Mouse (Mus musculus) forebrain, embryonic 11.5 days (tissue): Measurements from ENCODE around the gene Ccnk. TPM values are rescaled to one million over a fixed set of nuclear protein-coding genes. Genes with fewer than 3 reads are reported as not detected.

Experiments
- ATAC-seq: fragments of 200-750 bp; cut with Nextera tagmentation; replicated peaks from 2 replicates; pipeline ENCODE4 v1.8.0; 2017; ENCODE audit warnings: moderate TSS enrichment; ENCODE audit not compliant: low FRiP score
- DNase-seq: peaks from one replicate; pipeline ENCODE4 v3.0.0-alpha.2; 2017; ENCODE audit warnings: low spot score
- H3K27ac ChIP-seq: fragments of 300-500 bp; sonication (generic); 2 replicates; pipeline ENCODE4 v1.5.1; 2014; ENCODE audit warnings: low read depth, low read length
- H3K27me3 ChIP-seq: fragments of 300-500 bp; sonication (generic); 2 replicates; pipeline ENCODE4 v1.6.1; 2014; ENCODE audit warnings: mild to moderate bottlenecking, low read length, mixed read lengths; ENCODE audit not compliant: control insufficient read depth, insufficient read depth
- H3K36me3 ChIP-seq: fragments of 300-500 bp; sonication (generic); 2 replicates; pipeline ENCODE4 v1.6.1; 2014; ENCODE audit warnings: mild to moderate bottlenecking, low read length, moderate library complexity, mixed read lengths; ENCODE audit not compliant: control insufficient read depth, insufficient read depth
- H3K4me1 ChIP-seq: fragments of 300-500 bp; sonication (generic); replicated peaks from 2 replicates; pipeline ENCODE4 v1.6.1; 2014; ENCODE audit warnings: low read length, mixed read lengths; ENCODE audit not compliant: control insufficient read depth, insufficient read depth
- H3K4me2 ChIP-seq: fragments of 300-500 bp; sonication (generic); 2 replicates; pipeline ENCODE4 v1.6.1; 2014; ENCODE audit warnings: low read depth, mild to moderate bottlenecking, low read length, moderate library complexity, mixed read lengths; ENCODE audit not compliant: severe bottlenecking
- H3K4me3 ChIP-seq: fragments of 300-500 bp; sonication (generic); 2 replicates; pipeline ENCODE4 v1.5.1; 2014; ENCODE audit warnings: low read depth, low read length
- H3K9ac ChIP-seq: fragments of 300-500 bp; sonication (generic); 2 replicates; pipeline ENCODE4 v1.6.1; 2014; ENCODE audit warnings: low read length
- H3K9me3 ChIP-seq: fragments of 300-500 bp; sonication (generic); 2 replicates; pipeline ENCODE4 v1.6.1; 2016; ENCODE audit warnings: low read length, mixed read lengths; ENCODE audit not compliant: control insufficient read depth
- WGBS: fragments of 180-500 bp; shearing (Covaris S2); extraction: QIAGEN DNeasy Blood & Tissue Kit; methylation state at CpG from one replicate; pipeline ENCODE4 v1.1.7; 2014; 5-methylcytosine and 5-hydroxymethylcytosine counted together
- polyA plus RNA-seq: library from polyadenylated mRNA; unstranded; fragments of >200 nt; fragmentation: Nextera tagmentation; extraction: Ambion mirVana; gene quantifications from 2 replicates; pipeline ENCODE4 v1.2.1, GENCODE M21; 2014

The Ccnk gene
- polyA plus RNA-seq, 1 experiment from 2014 or later = 5.0 TPM

- DNase-seq (no peak), ATAC-seq (no peak)
- no peak overlapping the region for H3K27ac ChIP-seq
- peaks cover 19% of the 10 kb centered on the region for H3K4me1 ChIP-seq
- H3K27me3 ChIP-seq = no peaks in the 10 kb centered on the region
- H3K9ac ChIP-seq = no peak overlapping the region
- no peak overlapping the region for H3K4me2 ChIP-seq
- H3K36me3 ChIP-seq = no peaks in the 10 kb centered on the region
- 87% methylated on average over 6 of the region's 6 CpGs for WGBS
- no peaks in the 10 kb centered on the region for H3K9me3 ChIP-seq
- H3K4me3 ChIP-seq = no peak overlapping the region
Observed at GRCm38 (mm10) chr12:108233736-108234135, 54.4 kb downstream of the Ccnk start.

- 83% methylated on average over 14 of the region's 14 CpGs for WGBS
- H3K36me3 ChIP-seq = no peaks in the 10 kb centered on the region
- H3K27me3 ChIP-seq = no peaks in the 10 kb centered on the region
- peaks cover 30% of the 10 kb centered on the region for H3K4me1 ChIP-seq
- H3K9me3 ChIP-seq = no peaks in the 10 kb centered on the region
- no peak overlapping the region for H3K9ac ChIP-seq
- H3K4me3 ChIP-seq = no peak overlapping the region
- H3K27ac ChIP-seq = no peak overlapping the region
- no peak overlapping the region for H3K4me2 ChIP-seq
- DNase-seq (no peak), ATAC-seq (no peak)
Observed at GRCm38 (mm10) chr12:108234832-108235602, 55.6 kb downstream of the Ccnk start.

GRCm38 (mm10) chr12:108235976-108236555 is 56.7 kb downstream of the Ccnk start:
- DNase-seq (no peak), ATAC-seq (no peak)
- 0 out of 2 replicates have a peak overlapping the region, but pooled peaks have one; percentile 12 for H3K27ac ChIP-seq
- no peak overlapping the region for H3K4me2 ChIP-seq
- peaks cover 40% of the 10 kb centered on the region for H3K4me1 ChIP-seq
- H3K36me3 ChIP-seq = no peaks in the 10 kb centered on the region
- WGBS = 74% methylated on average over 18 of the region's 18 CpGs
- no peak overlapping the region for H3K9ac ChIP-seq
- no peak overlapping the region for H3K4me3 ChIP-seq
- H3K9me3 ChIP-seq = no peaks in the 10 kb centered on the region
- H3K27me3 ChIP-seq = no peaks in the 10 kb centered on the region

DNA sequence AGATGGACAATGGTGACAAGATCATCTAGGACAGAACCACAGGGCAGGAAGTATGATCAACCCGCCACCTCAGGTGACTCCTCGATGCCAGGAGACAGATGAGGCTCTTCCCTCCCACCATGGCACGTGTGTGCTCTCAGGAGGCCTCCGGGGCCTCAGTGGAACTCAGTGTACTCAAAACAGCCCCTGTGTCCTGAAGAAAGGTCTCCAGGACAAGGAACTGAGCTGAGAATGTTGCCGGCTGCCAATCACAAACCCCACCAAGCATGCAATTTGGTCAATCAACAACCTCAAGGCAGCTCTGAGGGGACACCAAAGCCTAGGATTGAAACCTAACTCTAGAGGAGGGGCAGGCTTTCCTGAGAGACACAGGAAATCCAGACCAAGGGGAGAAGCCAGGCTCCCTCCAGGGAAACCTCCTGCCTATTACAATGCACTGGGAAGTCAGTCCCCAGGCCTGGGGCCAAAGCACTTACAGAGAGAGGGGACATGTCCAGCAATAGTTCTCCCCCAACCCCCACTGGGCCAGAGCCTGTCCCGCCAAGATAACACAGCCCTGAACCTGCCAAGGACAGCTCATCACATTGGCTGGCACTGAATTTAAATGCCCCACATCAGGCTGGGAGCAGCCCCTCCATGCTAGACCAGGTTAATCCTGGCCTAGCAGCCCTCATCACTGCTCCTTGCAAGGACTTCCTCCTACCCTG is 58.1 kb downstream of the Ccnk start:
- H3K4me1 ChIP-seq = peaks cover 44% of the 10 kb centered on the region
- H3K4me2 ChIP-seq = no peak overlapping the region
- no peak for DNase-seq
- no peaks in the 10 kb centered on the region for H3K27me3 ChIP-seq
- H3K9ac ChIP-seq = no peak overlapping the region
- H3K27ac ChIP-seq = no peak overlapping the region
- no peaks in the 10 kb centered on the region for H3K9me3 ChIP-seq
- no peaks in the 10 kb centered on the region for H3K36me3 ChIP-seq
- 79% methylated on average over 6 of the region's 6 CpGs for WGBS
- ATAC-seq = no peak
- H3K4me3 ChIP-seq = no peak overlapping the region

DNA sequence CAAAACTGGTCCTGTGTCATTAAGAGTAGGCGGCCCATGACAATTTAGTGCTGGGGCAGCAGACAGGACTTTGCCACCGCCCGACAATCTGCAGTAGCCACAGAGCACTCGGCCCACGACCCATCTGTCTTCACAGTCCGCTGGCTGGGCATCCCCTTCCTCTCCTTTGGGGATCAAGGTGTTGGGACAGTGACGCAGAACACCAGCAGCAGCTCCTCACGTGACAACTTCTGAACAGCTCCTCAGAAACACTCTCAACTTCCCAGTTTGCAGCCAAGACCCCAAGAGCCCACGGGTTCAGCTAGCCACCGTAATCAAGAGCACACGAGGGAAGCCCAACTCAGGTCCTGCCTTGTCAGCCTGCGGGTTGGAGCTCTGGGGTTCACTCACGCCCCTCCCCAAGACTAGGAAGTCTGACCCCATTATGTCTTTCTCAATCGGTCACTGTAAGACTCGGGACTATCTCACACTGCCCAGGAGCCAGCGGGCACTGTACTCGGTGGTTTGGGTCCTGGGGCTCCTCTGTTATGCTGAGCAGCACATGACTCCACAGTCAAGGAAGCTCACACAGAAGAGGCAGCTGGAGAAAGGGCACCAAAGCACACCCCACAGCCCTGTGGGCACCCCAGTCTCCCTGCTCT is 59.1 kb downstream of the Ccnk start:
- 85% methylated on average over 17 of the region's 17 CpGs for WGBS
- Histone ChIP-seq H3K4me2 (no peak overlapping the region), H3K4me3 (no peak overlapping the region), H3K9ac (no peak overlapping the region), H3K27ac (no peak overlapping the region), H3K4me1 (peaks cover 51% of the 10 kb centered on the region), H3K36me3 (no peaks in the 10 kb centered on the region), H3K9me3 (no peaks in the 10 kb centered on the region), H3K27me3 (no peaks in the 10 kb centered on the region)
- ATAC-seq (no peak), DNase-seq (no peak)

DNA sequence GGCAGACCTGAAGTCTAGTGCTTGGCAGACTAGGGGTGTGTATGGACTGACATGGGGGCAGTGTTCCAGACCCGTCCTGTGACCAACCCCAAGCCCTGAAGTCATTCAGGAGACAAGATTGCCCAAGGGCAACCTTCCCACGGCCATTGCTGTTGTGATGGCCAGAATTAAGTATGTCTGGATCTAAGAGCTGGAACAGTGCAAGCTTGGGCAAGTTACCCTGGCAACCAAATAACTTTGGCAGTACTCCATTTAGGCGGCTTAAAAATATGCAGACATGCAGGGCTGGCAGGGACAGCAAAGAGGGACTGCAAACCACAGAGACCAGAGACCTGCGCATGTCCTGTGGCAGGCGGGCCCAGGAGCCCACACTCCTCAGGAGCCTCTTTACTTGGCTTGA is 60.1 kb downstream of the Ccnk start:
- peak overlapping the region; percentile 66 for H3K27ac ChIP-seq
- DNase-seq = no peak
- peaks cover 56% of the 10 kb centered on the region for H3K4me1 ChIP-seq
- H3K4me2 ChIP-seq = 0 out of 2 replicates have a peak overlapping the region, but pooled peaks have one; percentile 5
- ATAC-seq = peak; percentile 20; the same call in 1 of the 2 replicates
- 43% methylated on average over 5 of the region's 5 CpGs for WGBS
- H3K4me3 ChIP-seq = no peak overlapping the region
- no peaks in the 10 kb centered on the region for H3K9me3 ChIP-seq
- H3K9ac ChIP-seq = no peak overlapping the region
- no peaks in the 10 kb centered on the region for H3K36me3 ChIP-seq
- no peaks in the 10 kb centered on the region for H3K27me3 ChIP-seq

DNA sequence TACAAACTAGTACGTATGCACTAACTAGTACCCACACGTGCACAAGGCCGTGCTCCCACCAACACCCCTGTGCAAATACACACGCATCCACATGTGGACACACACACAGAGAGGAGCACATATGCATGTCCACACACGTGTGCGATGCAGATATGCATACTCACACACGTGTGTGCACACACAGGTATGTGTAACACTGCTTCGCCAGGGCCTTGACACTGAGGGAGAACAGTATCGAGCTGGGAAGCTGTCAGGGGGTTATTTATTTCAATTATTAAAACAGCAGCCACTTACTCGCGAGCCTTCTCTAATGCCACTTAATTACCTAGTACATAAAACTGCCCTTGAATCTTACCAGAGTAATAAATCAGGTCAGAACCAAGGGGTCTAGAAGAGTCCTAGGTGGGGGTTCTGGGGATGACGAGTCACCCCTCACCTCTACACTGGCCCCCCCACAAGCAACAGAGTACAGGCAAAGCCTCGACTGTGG is 61.1 kb downstream of the Ccnk start:
- no peak for ATAC-seq
- no peak overlapping the region for H3K4me3 ChIP-seq
- no peak for DNase-seq

DNA sequence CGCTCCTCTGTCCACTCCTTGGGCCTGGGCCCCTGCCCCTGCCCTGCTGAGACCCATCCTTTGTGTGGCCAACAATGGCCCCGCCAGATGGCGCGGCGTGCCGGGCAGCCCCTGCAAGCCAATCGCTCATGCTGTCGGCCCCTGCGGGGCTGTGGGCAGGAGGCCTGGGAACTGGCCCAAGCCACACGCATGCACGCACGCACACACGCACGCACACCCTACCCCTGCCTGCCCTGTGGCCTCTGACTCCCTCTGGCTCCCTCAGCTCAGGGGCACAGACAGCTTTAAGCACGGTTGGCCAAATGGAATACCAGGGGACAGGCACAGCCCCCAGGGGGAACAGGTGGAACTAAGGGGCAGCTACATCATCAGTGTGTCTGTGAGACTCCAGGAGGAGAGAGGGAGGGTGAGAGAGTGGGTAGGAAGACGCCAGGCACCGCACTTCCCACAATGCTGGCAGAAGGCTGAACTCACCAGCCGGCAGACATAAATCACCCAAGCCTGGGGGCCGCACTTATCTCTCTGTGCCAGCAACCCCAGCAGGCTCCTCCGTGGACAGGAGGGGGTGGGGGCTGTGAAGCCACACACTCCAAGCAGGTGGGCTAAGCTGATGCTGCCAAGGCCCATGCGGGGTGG is 61.7 kb downstream of the Ccnk start:
- peak; percentile 68 for ATAC-seq
- peaks cover 70% of the 10 kb centered on the region for H3K4me1 ChIP-seq
- DNase-seq = peak; percentile 81
- H3K4me3 ChIP-seq = no peak overlapping the region
- H3K9me3 ChIP-seq = no peaks in the 10 kb centered on the region
- peak overlapping the region; percentile 61 for H3K9ac ChIP-seq
- H3K27me3 ChIP-seq = no peaks in the 10 kb centered on the region
- H3K4me2 ChIP-seq = peak overlapping the region; percentile 35
- no peaks in the 10 kb centered on the region for H3K36me3 ChIP-seq
- peak overlapping the region; percentile 79 for H3K27ac ChIP-seq
- 11% methylated on average over 21 of the region's 21 CpGs for WGBS

More for the DNA sequence above, 61.1 kb downstream of the Ccnk start:
- peak overlapping the region; percentile 35 for H3K4me2 ChIP-seq
- H3K4me1 ChIP-seq = peaks cover 66% of the 10 kb centered on the region
- 59% methylated on average over 13 of the region's 13 CpGs for WGBS
- H3K27me3 ChIP-seq = no peaks in the 10 kb centered on the region
- H3K36me3 ChIP-seq = no peaks in the 10 kb centered on the region
- H3K27ac ChIP-seq = peak overlapping the region; percentile 79
- H3K9ac ChIP-seq = peak overlapping the region; percentile 61
- H3K9me3 ChIP-seq = no peaks in the 10 kb centered on the region
